Mouse (Mus musculus) frontal cortex, postnatal 25 days (tissue): ENCODE measurements around the gene Prdm16.

ENCODE experiments used
- DNase-seq, 2 experiments: peaks; one replicate each; pipeline ENCODE4 v3.0.0; 2022; ENCODE audit warnings: low spot score in 2 of 2

Gene Prdm16

GRCm38 (mm10) chr4:154334699-154335402 lies 301.8 kb downstream of the Prdm16 start:
- no peak for DNase-seq

- DNase-seq = no peak
Observed at GRCm38 (mm10) chr4:154333300-154333699, 303.4 kb downstream of the Prdm16 start.

- DNase-seq = no peak
Observed at GRCm38 (mm10) chr4:154331271-154331670, 305.4 kb downstream of the Prdm16 start.

- DNase-seq = no peak
Observed at GRCm38 (mm10) chr4:154330001-154330400, 306.7 kb downstream of the Prdm16 start.

GRCm38 (mm10) chr4:154328836-154329235 lies 307.8 kb downstream of the Prdm16 start:
- peak; percentile 75 to 79 for DNase-seq

GRCm38 (mm10) chr4:154328431-154328830 lies 308.2 kb downstream of the Prdm16 start:
- no peak for DNase-seq

GRCm38 (mm10) chr4:154325410-154325809 lies 311.3 kb downstream of the Prdm16 start:
- no peak for DNase-seq

- DNase-seq = no peak
Observed at GRCm38 (mm10) chr4:154313622-154313967, 323.1 kb downstream of the Prdm16 start.

GRCm38 (mm10) chr4:154312935-154313621 lies 323.6 kb downstream of the Prdm16 start:
- DNase-seq = no peak

- DNase-seq = no peak
Observed at GRCm38 (mm10) chr4:154312143-154312812, 324.4 kb downstream of the Prdm16 start.

- no peak for DNase-seq
Observed at GRCm38 (mm10) chr4:154310576-154311262, 326.0 kb downstream of the Prdm16 start.

GRCm38 (mm10) chr4:154309131-154309530 lies 327.5 kb downstream of the Prdm16 start:
- no peak for DNase-seq

- peak in 1 of 2 experiments; percentile 21 for DNase-seq
Observed at GRCm38 (mm10) chr4:154301466-154301881, 335.2 kb downstream of the Prdm16 start, which contains the start of gene Arhgef16. Gene Arhgef16, minus strand, starts transcription at chr4:154301676.

- DNase-seq = no peak
Observed at GRCm38 (mm10) chr4:154299541-154300271, 337.0 kb downstream of the Prdm16 start.

- DNase-seq = no peak
Observed at GRCm38 (mm10) chr4:154297761-154298160, 338.9 kb downstream of the Prdm16 start.

GRCm38 (mm10) chr4:154294262-154294731 lies 342.4 kb downstream of the Prdm16 start:
- DNase-seq = no peak

- DNase-seq = no peak
Observed at GRCm38 (mm10) chr4:154293735-154294201, 342.9 kb downstream of the Prdm16 start.

- DNase-seq = no peak
Observed at GRCm38 (mm10) chr4:154283671-154284070, 353.0 kb downstream of the Prdm16 start.

GRCm38 (mm10) chr4:154279481-154279880 lies 357.2 kb downstream of the Prdm16 start:
- no peak for DNase-seq

- peak in 1 of 2 experiments; percentile 37 for DNase-seq
Observed at GRCm38 (mm10) chr4:154273000-154273399, 363.7 kb downstream of the Prdm16 start.

- DNase-seq = no peak
Observed at GRCm38 (mm10) chr4:154269520-154269919, 367.2 kb downstream of the Prdm16 start.
